Mouse (Mus musculus): ENCODE measurements around the gene Ntn4. TPM values are rescaled to one million over a fixed set of nuclear protein-coding genes. Genes with fewer than 3 reads are reported as not detected.
"Not testable (repeated sequence)": the region's sequence is repeated elsewhere in the genome, so short reads cannot be mapped to it uniquely, and the experiment has no call there.

Gene Ntn4
- total RNA-seq, 2 experiments from 2014 or later, result 8.9 to 10.6 TPM

DNA sequence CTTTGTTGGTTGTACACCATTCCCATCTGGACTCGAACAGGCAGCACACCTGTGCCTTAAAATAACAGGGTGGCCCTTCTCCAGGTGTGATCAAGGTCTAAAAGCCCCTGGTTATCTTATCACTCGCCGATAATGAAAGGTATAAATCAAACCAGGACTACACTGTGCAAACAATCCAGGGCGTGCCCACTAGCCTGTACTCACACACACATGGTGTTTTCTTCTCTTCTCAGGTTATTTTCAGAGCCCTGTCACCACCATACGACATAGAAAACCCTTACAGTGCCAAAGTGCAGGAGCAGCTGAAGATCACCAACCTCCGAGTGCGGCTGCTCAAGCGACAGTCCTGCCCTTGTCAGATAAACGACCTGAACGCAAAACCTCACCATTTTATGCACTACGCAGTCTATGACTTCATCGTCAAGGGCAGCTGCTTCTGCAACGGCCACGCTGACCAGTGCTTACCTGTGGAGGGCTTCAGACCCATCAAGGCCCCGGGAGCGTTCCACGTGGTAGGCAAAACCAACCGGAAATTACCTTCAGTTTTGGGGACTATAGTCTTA lies 41.8 kb downstream of the Ntn4 start:
- DNase-seq (ENCODE audit: low spot score in 2 of 2), result no peak

DNA sequence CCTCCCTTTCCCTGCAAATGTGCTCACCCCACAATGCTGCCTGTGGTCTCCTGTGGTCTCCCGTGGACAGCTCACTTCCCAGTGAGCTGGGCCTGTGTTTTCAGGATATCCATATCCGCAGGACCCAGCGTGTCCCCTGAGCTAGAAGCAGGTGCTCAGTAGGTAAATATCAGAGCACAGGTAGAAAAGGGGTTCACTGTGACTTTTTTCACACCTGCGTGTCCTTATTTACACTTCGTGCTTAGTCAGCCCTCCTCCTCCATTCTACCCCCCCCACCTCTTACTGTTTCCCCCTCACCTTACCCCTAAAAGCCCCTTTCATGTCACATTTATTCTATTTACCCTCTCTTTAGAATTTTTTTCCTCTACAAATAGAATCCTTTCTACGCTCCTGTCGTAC lies 42.7 kb downstream of the Ntn4 start:
- no peak for DNase-seq (ENCODE audit: low spot score in 2 of 2)

- no peak for DNase-seq (ENCODE audit: low spot score in 2 of 2)
These were observed 43.4 kb downstream of the Ntn4 start for GRCm38 (mm10) chr10:93683896-93684295.

DNA sequence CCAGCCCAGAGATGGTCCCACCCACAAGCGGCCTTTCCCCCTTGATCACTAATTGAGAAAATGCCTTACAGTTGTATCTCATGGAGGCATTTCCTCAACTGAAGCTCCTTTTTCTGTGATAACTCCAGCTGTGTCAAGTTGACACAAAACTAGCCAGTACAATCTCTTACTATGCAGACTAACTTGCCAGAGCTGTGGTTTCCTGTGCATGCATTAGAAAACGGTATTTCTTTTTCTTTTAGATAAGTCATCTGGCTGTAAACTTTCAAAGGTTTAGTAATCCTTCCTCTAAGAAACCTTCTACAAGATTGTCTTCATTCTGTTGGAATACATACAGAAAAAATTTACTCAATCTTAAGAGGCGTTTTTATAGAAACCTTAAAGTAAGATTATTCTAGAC lies 44.9 kb downstream of the Ntn4 start:
- DNase-seq (ENCODE audit: low spot score in 2 of 2), result not testable (repeated sequence)

DNA sequence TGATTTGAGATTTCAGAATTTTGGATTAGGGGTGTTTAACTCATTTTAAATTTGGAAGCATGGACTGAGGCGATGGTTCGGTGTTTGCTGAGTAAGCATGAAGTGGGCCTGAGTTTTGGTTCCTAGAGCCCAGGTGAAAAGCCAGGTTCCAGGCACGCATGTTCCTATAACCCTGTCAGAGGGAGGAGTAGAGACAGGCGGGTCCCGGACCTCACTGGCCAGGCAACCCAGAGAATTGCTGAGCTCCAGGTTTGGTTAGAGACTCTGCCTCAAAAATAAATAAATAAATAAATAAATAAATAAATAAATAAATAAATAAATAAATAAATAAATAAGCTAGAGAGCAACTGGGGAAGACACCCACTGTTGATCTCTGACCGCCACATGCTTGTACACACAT lies 46.1 kb downstream of the Ntn4 start:
- DNase-seq (ENCODE audit: low spot score in 2 of 2), result no peak

DNA sequence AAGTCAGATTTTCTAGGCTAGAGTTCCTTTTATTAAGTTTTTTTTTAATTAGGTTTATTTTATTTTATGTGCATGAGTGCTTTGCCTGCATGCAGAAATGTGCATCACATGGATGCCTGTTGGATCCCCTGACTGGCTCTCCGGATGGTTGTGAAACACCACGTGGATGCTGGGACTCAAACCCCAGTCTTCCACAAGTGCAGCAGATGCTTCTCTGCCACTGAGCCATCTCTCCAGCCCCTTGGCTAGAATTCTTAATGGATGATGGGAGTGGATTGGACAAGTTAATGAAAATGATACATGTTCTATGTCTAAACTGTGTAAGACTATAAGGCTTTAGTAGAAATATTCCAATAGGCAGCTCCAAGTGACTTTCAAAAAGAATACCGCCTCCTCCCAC lies 47.3 kb downstream of the Ntn4 start:
- no peak for DNase-seq (ENCODE audit: low spot score in 2 of 2)

GRCm38 (mm10) chr10:93688306-93689171 lies 48.1 kb downstream of the Ntn4 start:
- no peak for DNase-seq (ENCODE audit: low spot score in 2 of 2)

GRCm38 (mm10) chr10:93691344-93691743 lies 50.9 kb downstream of the Ntn4 start:
- no peak for DNase-seq (ENCODE audit: low spot score in 2 of 2)

DNA sequence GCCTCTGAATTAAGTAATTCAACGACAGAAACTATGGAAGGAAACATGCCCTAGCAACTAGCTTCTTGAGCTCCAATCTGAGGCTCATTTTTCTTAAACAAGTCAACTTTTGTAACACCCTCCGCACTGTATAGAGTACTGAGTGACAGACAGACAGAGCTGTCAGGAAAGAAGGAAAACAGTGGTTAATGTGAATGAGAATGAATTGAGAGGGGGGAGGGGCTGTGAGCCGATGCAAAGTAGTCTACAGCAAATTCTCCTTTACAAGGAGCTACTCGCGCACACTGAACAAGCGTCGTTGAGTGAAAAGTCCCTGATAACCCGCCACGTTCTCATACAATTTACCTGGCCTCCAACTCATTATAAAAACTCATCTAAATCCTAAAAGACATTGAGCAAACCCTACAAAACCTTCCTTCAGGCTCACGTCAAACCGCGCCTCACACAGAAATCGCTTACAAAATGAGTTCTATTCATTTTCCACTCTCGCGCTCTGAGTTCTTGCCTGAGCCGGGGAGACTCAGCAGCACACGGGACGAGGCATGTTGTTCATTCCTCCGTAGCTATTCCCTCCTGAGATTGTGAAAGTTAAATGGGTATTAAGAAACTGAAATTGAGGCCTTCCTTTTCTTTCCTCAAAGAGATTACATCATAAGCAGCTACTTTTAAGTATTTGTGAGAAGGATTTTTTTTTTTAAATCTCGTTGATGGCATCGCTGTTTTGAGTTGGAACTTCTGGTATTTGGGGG lies 54.7 kb downstream of the Ntn4 start:
- DNase-seq (ENCODE audit: low spot score in 2 of 2), result no peak

DNA sequence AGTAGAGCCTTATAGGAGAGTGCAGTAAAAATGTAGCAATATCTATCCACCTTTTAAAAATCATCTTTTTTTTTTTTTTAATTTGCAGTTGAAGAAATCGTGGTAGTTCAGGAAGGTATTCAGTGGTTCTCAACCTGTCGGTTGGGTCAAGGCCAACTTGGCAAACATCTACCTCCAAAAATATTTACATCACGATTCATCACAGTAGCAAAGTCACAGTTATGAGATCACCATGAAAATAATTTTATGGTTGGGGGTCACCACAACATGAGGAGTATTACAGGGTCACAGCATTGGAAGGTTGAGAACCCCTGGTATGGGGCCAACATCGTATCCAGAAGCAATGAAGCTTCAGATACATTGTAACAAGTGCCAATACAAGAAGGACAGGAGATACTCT lies 55.5 kb downstream of the Ntn4 start:
- DNase-seq (ENCODE audit: low spot score in 2 of 2), result no peak

- no peak for DNase-seq (ENCODE audit: low spot score in 2 of 2)
These were observed 57.5 kb downstream of the Ntn4 start for GRCm38 (mm10) chr10:93697866-93698483.

DNA sequence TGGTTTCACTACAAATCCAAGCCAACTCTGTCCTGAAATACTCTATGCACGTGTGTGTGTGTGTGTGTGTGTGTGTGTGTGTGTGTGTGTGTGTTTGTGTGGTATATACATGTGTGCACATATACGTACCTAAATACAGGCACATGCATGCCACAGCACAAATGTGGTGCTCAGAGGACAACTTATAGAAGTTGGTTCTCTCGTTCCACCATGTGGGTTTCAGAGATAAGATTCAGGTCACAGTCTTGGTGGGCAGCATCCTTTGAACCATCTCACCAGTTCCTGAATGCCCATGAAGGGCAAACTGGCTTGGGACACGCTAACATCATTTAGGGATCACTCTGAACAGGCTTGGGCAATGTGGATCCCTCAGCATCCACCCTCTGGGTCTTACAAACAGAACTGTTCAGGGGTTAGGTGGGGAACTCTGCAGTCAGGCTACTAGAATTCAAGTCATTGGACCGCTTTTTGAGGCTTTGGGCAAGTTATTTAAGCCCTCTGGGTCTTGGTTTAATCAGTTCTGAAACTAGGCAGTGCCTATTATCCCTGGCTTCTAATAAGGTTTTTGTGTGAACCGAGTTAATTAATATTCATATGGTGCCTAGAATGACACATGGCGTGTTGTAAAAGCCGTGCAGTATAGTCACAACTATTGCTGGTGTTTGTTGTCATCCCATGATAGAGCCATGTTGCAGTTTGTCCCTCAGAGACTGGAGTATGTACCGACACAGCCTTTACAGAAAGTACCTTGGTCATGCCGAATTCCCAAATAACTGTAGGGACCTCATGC lies 59.4 kb downstream of the Ntn4 start:
- no peak for DNase-seq (ENCODE audit: low spot score in 2 of 2)

GRCm38 (mm10) chr10:93700589-93701363 lies 60.3 kb downstream of the Ntn4 start:
- DNase-seq (ENCODE audit: low spot score in 2 of 2), result no peak

DNA sequence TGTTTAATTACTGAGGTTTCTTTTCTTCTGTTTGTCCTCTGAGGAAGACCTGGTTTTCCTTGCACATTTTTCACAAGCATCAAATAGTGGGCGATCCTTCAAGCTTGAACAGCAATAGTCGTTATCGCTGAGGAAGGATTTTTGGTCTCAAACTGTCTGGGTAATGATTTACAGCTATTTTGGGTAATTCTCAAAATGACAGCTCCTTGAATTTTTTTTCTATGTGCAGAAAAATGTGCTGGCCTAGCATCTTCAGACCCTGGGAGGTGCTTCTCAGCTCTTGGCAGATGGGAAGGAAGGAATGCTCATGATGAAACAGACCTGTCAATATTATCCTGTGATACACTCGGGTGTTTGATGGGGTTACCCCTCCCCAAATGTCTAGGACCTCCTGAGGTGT lies 63.5 kb downstream of the Ntn4 start:
- DNase-seq (ENCODE audit: low spot score in 2 of 2), result no peak

GRCm38 (mm10) chr10:93707149-93708075 lies 66.9 kb downstream of the Ntn4 start:
- DNase-seq (ENCODE audit: low spot score in 2 of 2), result no peak

GRCm38 (mm10) chr10:93708076-93708473 lies 67.6 kb downstream of the Ntn4 start:
- no peak for DNase-seq (ENCODE audit: low spot score in 2 of 2)

DNA sequence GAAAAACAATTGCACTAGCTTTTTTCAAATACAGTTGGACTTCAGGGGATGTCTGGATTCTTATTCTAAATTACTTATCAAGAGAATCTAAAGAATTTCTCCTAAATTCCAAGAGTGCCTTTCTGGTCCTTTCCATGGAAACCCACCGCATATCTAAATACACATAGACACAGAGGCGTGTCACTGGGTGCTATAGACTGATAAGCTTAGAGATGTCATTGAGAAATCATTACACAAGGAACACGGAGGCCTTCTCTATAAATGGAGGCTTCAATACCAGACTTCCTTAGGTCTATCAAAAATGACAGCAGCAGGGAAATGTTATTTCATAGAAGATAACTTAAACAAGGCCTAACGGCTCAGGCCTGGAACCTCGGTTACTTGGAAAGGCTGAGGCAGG lies 68.0 kb downstream of the Ntn4 start:
- no peak for DNase-seq (ENCODE audit: low spot score in 2 of 2)

GRCm38 (mm10) chr10:93709536-93709935 lies 69.1 kb downstream of the Ntn4 start:
- DNase-seq (ENCODE audit: low spot score in 2 of 2), result no peak
